Mouse (Mus musculus): ENCODE data around the gene Lhx1.

Gene Lhx1

GRCm38 (mm10) chr11:84526451-84526850 is 1.1 kb upstream of the Lhx1 start:
- peak; percentile 30 for DNase-seq (ENCODE audit: low read depth, low spot score)

- DNase-seq (ENCODE audit: low read depth, low spot score): peak; percentile 45
Measured at GRCm38 (mm10) chr11:84524511-84525270, 644 bp downstream of the Lhx1 start.

DNA sequence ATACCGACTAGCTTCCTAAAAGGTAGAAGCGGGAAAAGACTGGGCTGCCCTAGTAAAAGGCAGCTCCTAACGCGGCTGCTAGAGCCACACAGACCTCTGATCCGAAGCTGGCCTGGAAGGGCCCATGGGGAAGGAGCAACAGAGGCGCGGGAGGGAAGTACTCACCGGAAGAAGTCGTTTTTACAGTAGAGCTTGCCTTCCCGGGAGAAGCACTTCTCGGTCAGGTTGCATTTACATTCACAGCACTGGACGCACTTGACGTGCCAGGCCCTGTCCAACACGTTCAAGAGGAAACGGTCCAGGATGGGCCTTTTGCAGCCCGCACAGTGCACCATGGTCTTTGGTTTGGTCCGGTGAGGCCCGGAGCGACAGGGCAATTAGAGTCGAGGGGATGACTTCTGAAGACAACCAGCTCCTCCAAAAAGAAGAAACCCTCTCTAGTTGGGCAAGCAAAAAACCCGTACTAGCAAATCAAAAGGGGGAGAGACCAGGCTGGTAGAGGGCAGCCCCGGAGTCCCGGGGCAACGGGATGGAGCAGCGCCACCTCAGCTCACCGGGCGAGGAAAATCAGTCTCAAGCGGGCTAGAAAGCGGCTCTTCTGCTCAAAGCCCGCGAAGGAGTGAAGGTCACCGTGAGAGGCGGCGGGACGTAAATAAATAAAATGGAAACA is 1.4 kb downstream of the Lhx1 start:
- peak; percentile 50 for DNase-seq (ENCODE audit: low read depth, low spot score)

GRCm38 (mm10) chr11:84523321-84523831 is 2.0 kb downstream of the Lhx1 start:
- peak; percentile 35 for DNase-seq (ENCODE audit: low read depth, low spot score)

DNA sequence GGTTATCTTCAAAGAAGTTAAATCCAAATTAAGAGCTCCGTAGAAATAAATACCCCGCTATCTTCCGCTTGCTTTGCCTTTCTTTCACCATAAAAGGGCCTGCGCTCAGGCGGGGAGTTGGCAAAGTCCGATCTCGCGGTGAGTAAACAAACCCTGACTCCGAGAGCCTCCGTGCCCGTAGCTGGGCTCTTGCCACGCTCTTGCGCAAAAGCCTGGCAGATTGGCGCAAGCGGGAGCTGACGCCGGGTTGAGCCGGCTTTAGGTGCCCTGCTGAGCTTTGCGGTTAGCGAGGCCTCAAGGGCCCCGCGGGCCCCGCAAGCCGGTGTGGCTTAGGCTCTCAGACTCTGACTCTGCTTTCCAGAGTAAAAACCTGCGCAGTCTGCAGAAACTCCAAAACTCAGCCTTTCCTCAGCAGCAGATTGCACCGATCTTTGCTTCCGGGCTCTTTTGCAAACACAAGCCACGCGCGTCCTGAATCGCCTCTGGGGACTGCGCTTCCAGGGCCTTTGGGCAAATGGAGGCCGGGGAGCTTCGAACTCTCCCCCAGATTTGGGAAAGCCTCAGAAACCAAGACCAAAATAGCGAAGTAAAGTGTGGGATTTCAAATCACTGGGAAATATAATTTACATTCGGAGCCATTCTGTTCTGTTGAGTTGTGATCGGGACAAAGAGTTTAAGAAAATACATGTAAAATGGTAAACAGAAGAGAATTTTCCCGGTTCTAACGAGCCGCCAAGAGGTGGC is 2.6 kb downstream of the Lhx1 start:
- DNase-seq (ENCODE audit: low read depth, low spot score): peak; percentile 37

DNA sequence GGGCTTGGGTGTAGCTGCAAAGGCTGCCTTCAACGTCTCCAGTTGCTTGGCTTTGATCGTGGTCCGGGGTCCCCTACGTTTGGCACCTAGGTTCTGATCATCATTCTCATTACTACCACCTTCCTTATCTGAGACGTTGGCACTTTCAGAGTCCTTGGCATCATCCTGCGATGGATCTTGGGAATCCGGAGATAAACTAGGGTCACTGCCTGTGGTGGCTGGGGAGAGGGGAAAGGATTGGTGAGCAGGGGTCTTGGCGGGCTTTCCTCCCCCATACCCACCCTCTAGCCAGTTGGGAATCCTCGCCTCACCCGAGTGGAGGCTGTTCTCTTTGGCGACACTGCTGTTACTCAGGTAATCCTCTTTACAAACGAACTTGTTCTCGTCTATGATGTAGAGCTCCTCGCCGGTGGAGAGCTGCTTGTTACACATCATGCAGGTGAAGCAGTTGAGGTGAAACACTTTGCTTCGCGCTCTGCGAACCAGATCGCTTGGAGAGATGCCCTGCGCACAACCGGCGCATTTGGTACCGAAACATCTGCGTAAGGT is 3.5 kb downstream of the Lhx1 start:
- peak; percentile 21 for DNase-seq (ENCODE audit: low read depth, low spot score)

DNA sequence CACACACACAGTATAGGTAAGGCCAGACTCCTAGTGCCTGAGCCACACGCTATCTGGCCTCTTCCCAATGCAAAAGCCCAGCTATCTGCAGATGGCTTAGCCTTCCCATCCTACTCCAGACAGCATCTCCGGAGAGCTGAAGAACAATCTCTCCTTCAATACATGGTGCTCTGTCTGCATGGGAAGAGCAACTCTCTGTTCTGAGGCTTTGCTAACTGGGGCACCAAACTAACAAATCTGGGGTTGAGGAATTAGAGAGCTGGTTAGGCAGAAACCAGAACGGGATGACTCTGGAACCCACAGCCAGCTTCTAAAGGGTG is 4.3 kb downstream of the Lhx1 start:
- DNase-seq (ENCODE audit: low read depth, low spot score): no peak

- peak; percentile 27 for DNase-seq (ENCODE audit: low read depth, low spot score)
Measured at GRCm38 (mm10) chr11:84520269-84521070, 4.9 kb downstream of the Lhx1 start.

DNA sequence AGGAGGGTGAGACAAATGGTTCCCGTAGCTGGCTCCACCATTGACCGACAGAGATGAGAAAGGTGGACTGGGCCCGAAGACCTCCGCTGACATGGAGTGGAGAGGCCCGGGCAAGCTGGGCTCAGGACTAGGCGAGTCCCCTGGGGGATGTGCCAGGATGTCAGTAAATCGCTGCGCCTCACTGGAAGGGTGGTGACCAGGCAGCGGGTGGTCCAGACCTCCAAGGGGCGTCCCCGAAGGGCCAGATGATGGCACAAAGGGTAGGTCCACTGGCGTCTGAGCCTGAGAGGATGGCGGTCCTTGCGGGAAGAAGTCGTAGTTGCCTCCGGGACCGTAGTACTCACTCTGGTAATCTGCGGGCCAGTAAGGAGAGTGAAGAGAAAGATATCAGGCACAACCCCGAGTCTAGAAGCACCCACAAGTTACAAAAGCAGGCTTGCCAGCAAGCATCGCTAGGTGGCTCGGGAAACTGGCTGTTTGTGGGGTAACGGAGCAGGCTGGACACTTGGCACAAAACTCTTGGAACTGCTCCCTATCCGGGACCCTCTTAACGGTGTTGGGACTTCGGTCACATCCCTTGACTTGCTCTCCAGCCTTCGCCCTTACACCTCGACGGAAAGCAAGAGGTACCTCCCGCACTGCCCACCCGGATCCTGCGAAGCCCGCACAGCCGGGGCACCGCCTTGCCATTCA is 5.6 kb downstream of the Lhx1 start:
- DNase-seq (ENCODE audit: low read depth, low spot score): peak; percentile 32

GRCm38 (mm10) chr11:84519036-84519435 is 6.3 kb downstream of the Lhx1 start:
- no peak for DNase-seq (ENCODE audit: low read depth, low spot score)

DNA sequence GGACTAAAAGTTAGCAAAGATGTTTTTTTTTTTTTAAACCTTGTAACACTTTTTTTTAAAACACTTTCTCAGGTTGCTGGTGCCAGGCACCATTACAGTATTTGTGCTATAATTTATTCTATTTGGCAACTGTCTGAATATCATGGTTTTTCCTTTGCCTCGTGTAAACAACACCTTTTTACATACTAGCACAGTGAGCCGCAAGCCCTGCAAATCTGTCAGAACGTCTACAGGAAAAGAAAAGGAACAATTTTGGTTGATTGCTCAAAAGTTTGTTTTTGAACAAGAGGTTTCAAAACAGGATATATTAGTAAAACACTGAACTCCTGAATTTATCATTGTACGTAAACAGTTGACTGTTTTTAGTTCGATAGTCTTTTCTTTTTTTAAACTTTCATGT is 7.1 kb downstream of the Lhx1 start:
- no peak for DNase-seq (ENCODE audit: low read depth, low spot score)

DNA sequence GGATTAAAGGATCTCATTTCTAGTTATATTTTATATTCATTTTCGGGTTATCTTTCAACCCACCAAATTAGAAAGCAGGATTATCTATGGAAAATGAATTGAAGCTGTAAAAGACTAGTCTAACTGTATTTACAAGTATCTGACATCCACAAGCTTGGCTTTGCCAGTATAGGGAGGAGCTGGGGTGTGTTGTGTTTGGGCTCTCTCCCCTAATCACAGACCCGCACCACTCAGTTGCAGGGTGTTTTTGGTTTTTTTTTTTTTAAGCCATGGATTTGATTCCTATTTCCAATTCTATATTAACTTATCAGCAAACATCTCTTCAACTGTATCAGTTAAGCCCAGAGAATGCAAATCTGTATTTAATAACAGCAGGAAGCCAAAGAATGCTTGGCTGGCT is 7.9 kb downstream of the Lhx1 start:
- no peak for DNase-seq (ENCODE audit: low read depth, low spot score)

DNA sequence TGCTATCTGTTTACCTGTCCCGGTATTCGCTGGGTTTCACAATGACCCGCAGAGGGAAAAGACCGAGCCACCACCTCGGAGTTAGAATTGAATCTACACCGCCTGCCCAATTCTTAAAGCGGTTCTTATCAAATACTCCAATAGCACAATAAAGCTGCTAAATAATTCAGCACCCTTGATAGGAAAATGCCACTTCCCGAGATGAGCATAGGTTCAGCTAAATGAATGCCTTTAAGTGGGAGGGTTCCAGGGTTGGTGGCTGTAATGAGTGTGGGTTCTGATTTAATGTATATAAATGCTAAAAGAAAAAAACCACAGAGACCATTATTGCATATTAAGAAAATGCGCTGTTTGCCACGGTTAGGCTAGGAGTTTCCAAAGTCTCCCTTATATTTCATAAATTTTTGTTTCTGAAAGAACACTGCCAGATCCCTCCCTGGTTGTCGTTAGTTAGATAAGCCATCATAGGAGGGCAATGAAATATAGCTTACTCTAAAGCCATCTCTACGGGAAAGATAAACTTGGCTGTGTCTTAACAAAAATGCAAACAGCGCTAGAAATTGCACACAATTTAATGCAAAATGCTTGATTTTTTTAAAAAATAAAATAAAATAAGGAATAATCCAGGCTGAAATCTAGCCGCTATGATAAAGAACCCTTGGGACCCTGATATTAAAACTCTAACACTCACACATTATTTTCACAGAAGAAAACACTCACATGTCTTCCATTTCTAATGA is 8.7 kb downstream of the Lhx1 start:
- no peak for DNase-seq (ENCODE audit: low read depth, low spot score)

DNA sequence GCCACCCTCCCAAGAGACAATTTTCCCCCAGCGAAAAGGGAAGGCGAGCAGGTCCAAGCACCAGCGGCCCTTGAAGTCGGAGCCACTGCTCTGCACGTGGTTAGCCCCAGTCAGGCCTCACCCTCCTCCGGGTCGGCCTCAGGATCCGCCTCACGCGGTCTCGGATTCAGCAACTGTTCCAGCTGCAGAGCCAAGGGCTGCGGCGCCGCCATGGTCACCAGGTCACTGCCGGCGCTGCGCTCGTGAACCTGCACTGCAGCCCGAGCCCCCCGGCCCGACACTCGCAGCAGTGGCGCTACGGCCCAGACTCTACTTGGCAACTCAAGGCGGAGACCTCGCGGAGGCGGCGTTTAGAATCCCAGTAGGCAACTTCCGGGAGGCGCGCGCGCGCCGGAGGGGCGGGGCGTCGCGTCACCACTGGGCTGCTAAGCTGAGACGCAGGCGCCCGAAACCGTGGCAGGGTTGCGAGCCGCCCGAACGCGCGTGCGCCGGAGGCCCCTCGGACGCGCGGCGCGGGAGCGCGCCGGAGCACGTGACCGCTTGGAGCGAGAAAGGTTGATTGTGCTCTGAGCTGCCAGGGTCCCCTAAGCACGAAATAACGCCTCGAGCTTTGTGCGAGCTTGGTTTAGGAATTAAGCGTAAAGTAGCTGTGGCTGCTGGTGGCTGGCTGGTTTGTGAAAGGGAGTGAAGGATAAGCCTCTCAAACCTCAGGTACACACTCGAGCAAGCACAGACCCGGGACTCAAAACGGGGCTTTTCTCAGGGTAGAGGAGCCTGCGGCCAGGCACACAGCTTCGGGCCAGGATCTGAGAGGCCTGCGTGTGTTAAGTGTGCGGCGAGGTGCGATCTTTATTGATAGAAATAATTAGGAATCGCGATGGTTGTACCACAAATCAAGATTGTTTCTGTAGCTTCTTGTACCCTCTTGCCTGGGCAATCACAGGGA is 11.9 kb downstream of the Lhx1 start, which contains the start of gene Aatf:
Gene Aatf (minus strand): TSS at position 352 of the 946 bp plus-strand sequence.
- DNase-seq (ENCODE audit: low read depth, low spot score): peak; percentile 98

DNA sequence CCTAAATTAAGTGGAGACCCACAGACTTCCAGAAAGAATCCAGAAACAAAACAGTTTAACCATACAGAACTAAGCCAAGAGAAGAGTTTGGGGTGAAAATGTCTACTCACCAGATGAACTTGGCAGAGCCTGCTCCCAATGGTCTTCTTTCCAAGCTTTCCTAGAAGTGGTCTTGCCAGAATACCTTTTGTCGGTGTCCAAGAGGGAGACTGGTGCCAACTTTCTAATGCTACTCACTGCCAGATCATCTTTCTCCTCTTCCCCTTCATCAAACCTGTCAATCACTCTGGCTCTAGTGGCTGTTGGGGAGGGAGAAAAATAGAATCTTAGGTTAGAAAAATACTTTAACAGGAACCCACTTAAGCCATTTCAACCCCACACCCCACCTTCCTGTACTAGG is 13.3 kb downstream of the Lhx1 start:
- no peak for DNase-seq (ENCODE audit: low read depth, low spot score)

- DNase-seq (ENCODE audit: low read depth, low spot score): peak; percentile 23
Measured at GRCm38 (mm10) chr11:84504296-84504695, 21.0 kb downstream of the Lhx1 start.

- peak; percentile 51 for DNase-seq (ENCODE audit: low read depth, low spot score)
Measured at GRCm38 (mm10) chr11:84497944-84498343, 27.4 kb downstream of the Lhx1 start.

DNA sequence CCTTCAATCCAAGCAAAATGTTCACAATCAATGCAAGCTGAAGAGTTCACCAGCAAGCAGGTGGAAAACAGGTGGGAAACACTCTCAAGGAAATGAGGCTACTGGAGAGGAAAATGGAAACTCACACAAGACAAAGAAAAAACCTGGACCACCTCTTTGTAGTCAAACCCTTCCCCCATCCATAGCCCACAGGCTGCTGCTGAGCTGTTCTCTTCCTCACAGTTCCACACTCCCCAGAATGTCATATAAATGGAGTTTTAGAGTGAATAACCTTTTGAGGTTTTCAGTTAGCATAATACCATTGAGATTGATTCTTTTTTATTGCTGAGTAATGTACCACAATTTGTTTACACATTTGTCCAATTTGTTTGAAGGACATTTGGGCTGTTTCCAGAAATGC is 28.4 kb downstream of the Lhx1 start:
- no peak for DNase-seq (ENCODE audit: low read depth, low spot score)

DNA sequence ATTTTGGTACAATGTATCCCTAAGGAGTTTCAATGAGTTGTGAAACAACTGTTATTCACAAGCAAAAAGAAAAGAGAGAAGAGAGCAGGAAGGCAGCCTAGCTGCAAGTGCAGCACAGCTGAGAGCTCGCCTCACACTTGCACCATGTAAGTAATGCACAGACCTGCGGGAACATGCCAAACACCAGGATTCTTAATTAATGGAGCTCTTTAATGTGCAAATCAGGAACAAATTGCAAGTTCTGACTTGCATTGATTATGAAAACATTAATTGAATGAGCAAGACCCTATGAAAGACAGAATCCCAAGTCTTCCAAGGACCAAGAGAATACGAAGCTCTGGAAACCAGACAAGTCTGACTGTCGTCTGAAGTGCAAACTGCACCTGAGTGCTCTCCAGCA is 29.6 kb downstream of the Lhx1 start:
- no peak for DNase-seq (ENCODE audit: low read depth, low spot score)

All from R1 (cell line).